Mouse (Mus musculus) lung, postnatal 0 days (tissue): ENCODE measurements at regions not wholly inside any gene's neighbourhood (a gene's known extent, or its start where the extent isn't known, plus 50 kb on each side); places are given as distances from the start of the nearest gene placed in this dataset.

Source experiments
- ATAC-seq: fragments of 200-750 bp; cut with Nextera tagmentation; 2 replicates; pipeline ENCODE4 v1.8.0; 2017; ENCODE audit warnings: moderate library complexity
- DNase-seq: peaks from one replicate; pipeline ENCODE4 v3.0.0-alpha.2; 2016; ENCODE audit warnings: low spot score
- H3K27ac ChIP-seq: fragments of 300-500 bp; sonication (generic); 2 replicates; pipeline ENCODE4 v1.5.1; 2014; ENCODE audit warnings: antibody characterized with exemption, mild to moderate bottlenecking, low read length, mixed read lengths
- H3K27me3 ChIP-seq: fragments of 300-500 bp; sonication (generic); replicated peaks from 2 replicates; pipeline ENCODE4 v1.6.1; 2014; ENCODE audit warnings: low read length, mixed read lengths; ENCODE audit not compliant: insufficient read depth
- H3K36me3 ChIP-seq: fragments of 300-500 bp; sonication (generic); 2 replicates; pipeline ENCODE4 v1.6.1; 2014; ENCODE audit warnings: low read length, mixed read lengths; ENCODE audit not compliant: insufficient read depth
- H3K4me1 ChIP-seq: fragments of 300-500 bp; sonication (generic); 2 replicates; pipeline ENCODE4 v1.6.1; 2014; ENCODE audit warnings: antibody characterized with exemption, low read depth, low read length, mixed read lengths; ENCODE audit not compliant: insufficient read depth
- H3K4me2 ChIP-seq: fragments of 300-500 bp; sonication (generic); replicated peaks from 2 replicates; pipeline ENCODE4 v1.6.1; 2014; ENCODE audit warnings: low read depth, mild to moderate bottlenecking, low read length, moderate library complexity, mixed read lengths
- H3K4me3 ChIP-seq: fragments of 300-500 bp; sonication (generic); 2 replicates; pipeline ENCODE4 v1.5.1; 2014; ENCODE audit warnings: low read depth, low read length
- H3K9ac ChIP-seq: fragments of 300-500 bp; sonication (generic); replicated peaks from 2 replicates; pipeline ENCODE4 v1.6.1; 2014; ENCODE audit warnings: low read depth, mild to moderate bottlenecking
- H3K9me3 ChIP-seq: fragments of 300-500 bp; sonication (generic); 2 replicates; pipeline ENCODE4 v1.6.1; 2016; ENCODE audit warnings: low read length, mixed read lengths
- CTCF ChIP-seq: IDR thresholded peaks from 2 replicates; pipeline ENCODE4 v1.5.1; 2016; ENCODE audit warnings: antibody characterized with exemption, mild to moderate bottlenecking
- EP300 ChIP-seq: IDR thresholded peaks from 2 replicates; pipeline ENCODE4 v1.6.1; 2016; ENCODE audit warnings: antibody characterized with exemption, mild to moderate bottlenecking, control low read depth
- WGBS: fragments of 180-500 bp; shearing (Covaris S2); extraction: QIAGEN DNeasy Blood & Tissue Kit; methylation state at CpG from one replicate; pipeline ENCODE4 v1.1.7; 2014; 5-methylcytosine and 5-hydroxymethylcytosine counted together

DNA sequence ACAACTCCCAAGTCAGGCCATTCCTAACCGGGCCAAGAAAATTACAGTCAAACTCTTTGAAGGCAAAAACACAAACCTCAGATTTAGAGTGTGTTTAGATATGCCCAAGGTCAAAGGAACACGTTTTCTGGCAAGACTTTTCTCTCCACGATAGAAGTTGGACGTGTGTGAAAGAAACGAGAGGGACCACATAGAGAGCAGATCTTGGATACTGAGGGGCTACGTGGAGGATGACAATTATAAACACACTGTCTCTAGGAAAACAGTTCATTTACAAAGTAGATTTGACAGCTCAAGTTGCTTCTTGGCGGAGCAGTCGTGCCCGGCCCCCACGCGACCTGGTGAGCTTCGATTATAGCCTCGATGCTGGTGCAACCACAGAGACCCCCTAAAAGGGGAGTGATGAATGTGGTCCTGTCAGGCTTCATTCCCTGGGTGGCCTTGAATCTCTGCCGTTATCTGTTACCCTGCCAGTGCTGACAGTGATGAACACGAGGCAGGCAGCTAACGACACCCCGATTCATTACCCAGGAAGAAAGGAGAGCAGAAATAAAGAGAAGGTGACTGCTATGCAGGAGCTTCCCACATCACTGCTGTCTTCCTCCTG, 187.4 kb upstream of the Noct start:
- Histone ChIP-seq H3K27me3 (no peaks in the 10 kb centered on the region), H3K9me3 (no peaks in the 10 kb centered on the region), H3K4me2 (no peak overlapping the region), H3K4me1 (no peaks in the 10 kb centered on the region), H3K36me3 (no peaks in the 10 kb centered on the region), H3K9ac (no peak overlapping the region), H3K27ac (no peak overlapping the region), H3K4me3 (no peak overlapping the region)
- TF ChIP-seq EP300 = no peak
- TF ChIP-seq CTCF = no peak
- ATAC-seq (no peak), DNase-seq (no peak)
- 39% methylated on average over 17 of the region's 17 CpGs for WGBS

DNA sequence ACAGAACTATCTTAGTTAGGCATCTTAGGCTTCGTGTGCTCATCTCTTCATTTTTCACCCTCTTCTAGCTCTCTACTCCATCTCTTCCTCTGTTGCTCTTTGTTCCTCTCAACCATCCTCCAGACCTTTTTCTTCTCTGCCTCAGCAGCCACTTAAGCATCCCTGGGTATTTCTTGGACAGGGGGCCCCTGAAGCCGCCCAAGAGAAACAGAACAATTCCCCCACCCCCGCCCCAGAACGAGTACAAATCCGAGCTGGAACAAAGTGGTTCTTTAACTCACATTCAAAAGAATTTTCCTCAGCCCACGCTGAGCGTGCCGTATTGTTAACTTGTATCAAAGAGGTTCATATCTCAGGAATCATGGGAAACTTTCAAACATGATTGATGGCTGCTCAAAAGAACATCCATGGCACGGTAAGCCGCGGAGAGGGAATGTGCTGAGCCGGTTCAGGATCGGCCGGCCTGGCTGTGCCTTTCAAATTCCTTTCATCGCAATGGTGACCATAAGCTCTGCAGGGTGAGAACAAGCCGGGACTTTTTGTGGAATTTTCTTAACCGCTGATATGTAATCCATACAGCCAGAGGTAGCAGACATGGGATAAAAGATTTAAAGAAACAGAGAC, 181.9 kb upstream of the Noct start:
- H3K27ac ChIP-seq = no peak overlapping the region
- H3K36me3 ChIP-seq = no peaks in the 10 kb centered on the region
- no peaks in the 10 kb centered on the region for H3K9me3 ChIP-seq
- no peaks in the 10 kb centered on the region for H3K4me1 ChIP-seq
- DNase-seq (no peak), ATAC-seq (no peak)
- no peak overlapping the region for H3K4me3 ChIP-seq
- H3K27me3 ChIP-seq = no peaks in the 10 kb centered on the region
- H3K4me2 ChIP-seq = peak overlapping the region; percentile 25; the same call in 1 of the 2 replicates
- no peak overlapping the region for H3K9ac ChIP-seq
- 34% methylated on average over 17 of the region's 17 CpGs for WGBS
- TF ChIP-seq CTCF = no peak
- no peak for TF ChIP-seq EP300

DNA sequence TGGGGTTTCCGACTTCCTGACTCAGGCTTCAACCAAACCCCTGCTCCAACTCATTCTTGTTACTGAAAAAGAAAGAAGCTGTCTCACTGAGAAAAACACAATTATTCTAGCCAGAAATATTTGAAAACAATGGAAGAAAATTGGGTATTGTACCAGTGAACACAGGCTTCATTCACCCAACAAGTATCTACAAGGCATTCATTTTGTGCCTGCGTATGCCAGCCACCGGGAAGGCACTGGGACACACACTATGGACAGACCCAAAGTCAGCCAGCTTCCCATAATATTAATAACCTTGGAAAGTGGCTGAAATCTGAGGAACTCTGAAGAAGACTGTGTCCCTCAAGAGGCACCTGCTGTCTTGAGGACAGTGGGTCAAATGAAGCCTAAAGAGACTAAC, 175.5 kb upstream of the Noct start:
- DNase-seq = no peak
- TF ChIP-seq EP300 = no peak
- Histone ChIP-seq H3K9ac (no peak overlapping the region), H3K9me3 (no peaks in the 10 kb centered on the region), H3K36me3 (no peaks in the 10 kb centered on the region), H3K4me1 (no peaks in the 10 kb centered on the region), H3K27me3 (no peaks in the 10 kb centered on the region), H3K4me2 (no peak overlapping the region), H3K4me3 (no peak overlapping the region), H3K27ac (no peak overlapping the region)
- 98% methylated on average over 3 of the region's 3 CpGs for WGBS
- no peak for ATAC-seq

DNA sequence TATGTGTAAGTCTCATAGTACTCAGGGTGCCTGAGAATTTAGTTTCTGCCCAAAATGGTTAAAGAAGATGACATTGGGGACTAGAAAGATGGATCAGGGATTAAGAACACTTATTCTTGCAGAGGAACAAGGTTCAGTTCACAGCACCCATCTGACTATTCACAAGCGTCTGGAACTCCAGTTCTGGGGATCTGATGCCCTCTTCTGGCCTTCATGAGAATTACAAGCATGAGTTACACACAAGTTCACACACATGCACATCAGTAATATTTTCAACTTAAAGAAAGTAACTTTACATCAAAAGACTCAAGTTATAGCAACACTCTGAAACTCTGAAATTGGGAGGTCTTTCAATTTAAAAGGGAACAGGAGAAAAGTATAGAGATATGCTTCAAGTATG, 174.1 kb upstream of the Noct start:
- H3K9ac ChIP-seq = no peak overlapping the region
- no peaks in the 10 kb centered on the region for H3K9me3 ChIP-seq
- H3K27me3 ChIP-seq = no peaks in the 10 kb centered on the region
- TF ChIP-seq EP300 (no peak), CTCF (peak; percentile 29)
- no peak overlapping the region for H3K4me3 ChIP-seq
- 96% methylated on average over 1 of the region's 1 CpGs for WGBS
- no peaks in the 10 kb centered on the region for H3K36me3 ChIP-seq
- H3K4me2 ChIP-seq = no peak overlapping the region
- H3K4me1 ChIP-seq = no peaks in the 10 kb centered on the region
- ATAC-seq (no peak), DNase-seq (no peak)
- no peak overlapping the region for H3K27ac ChIP-seq

DNA sequence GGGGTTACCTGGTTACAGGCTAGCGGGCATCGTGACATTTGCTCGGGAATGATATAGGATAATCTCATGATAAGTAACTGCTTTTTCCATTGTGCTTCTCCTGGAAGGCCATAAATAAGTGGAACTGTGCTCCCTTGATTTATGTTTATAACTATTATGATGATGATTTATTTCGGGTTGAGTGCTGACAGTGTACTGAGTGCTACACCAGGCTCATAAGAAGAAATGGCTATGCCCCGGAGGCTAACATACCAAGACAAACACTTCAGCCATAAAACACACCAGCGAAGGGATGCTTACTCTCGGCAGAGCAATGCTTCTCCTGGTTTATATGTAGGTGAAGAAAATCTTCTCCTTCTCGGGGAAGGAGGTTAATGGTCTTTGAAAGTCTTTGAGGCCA, 169.2 kb upstream of the Noct start:
- H3K9me3 ChIP-seq = no peaks in the 10 kb centered on the region
- no peak overlapping the region for H3K9ac ChIP-seq
- H3K4me2 ChIP-seq = no peak overlapping the region
- H3K4me1 ChIP-seq = no peaks in the 10 kb centered on the region
- DNase-seq (no peak), ATAC-seq (no peak)
- H3K27me3 ChIP-seq = no peaks in the 10 kb centered on the region
- TF ChIP-seq EP300 (no peak), CTCF (no peak)
- H3K27ac ChIP-seq = no peak overlapping the region
- WGBS = 70% methylated on average over 8 of the region's 8 CpGs
- no peak overlapping the region for H3K4me3 ChIP-seq
- H3K36me3 ChIP-seq = no peaks in the 10 kb centered on the region

DNA sequence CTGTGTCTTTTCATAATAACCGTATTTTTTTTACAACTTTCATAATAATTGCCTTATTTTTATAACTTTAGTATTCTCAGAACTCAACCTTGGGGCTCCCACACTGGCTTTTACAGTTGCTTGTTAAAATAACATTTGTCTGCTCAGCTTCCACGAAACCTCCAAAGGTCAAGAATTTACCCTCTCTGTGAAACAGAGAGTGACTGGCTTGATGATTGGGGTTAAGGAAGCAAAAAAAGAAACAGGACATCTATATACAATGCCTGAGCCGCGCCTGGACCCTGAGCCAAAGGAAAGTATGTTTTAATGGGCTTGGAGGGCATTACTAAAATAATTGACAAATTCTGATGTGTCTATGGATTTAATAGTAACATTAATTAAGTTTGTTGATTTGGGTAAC, 160.0 kb upstream of the Noct start:
- TF ChIP-seq EP300 = no peak
- TF ChIP-seq CTCF = no peak
- H3K27me3 ChIP-seq = no peaks in the 10 kb centered on the region
- H3K4me2 ChIP-seq = no peak overlapping the region
- 44% methylated on average over 4 of the region's 4 CpGs for WGBS
- no peak overlapping the region for H3K27ac ChIP-seq
- H3K36me3 ChIP-seq = no peaks in the 10 kb centered on the region
- no peak overlapping the region for H3K9ac ChIP-seq
- ATAC-seq (no peak; the same call in 1 of the 2 replicates), DNase-seq (peak; percentile 6)
- H3K4me1 ChIP-seq = no peaks in the 10 kb centered on the region; the same call in 1 of the 2 replicates
- H3K9me3 ChIP-seq = no peaks in the 10 kb centered on the region
- no peak overlapping the region for H3K4me3 ChIP-seq
